Mouse (Mus musculus) layer of hippocampus, adult 9-10 months (tissue): Measurements from ENCODE around the gene Olfr652.

Experiments used
- DNase-seq: peaks from one replicate; pipeline ENCODE4 v3.0.0; 2022; ENCODE audit warnings: low spot score

Olfr652 gene

DNA sequence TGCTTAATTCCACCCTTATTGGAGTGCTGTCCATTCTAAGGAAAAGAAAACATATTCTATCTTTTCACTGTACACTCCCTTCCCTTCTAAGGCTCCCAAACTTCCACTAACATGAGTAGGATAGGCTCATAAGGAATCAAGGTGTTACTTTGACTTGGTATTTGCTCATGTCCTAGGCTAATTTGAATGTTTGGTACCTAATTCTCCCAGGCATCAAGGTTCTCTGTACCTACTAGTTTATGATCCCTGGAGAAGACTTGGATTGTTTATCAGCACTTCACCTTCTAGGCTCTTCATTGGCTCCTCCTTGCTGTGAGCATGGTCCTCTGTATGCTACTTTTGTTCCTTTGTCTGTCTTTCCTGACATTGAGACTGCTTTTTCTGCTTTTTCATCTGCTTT, at the start of gene Olfr652:
TSS of gene Olfr652 (plus strand) at position 301 of the 400 bp plus-strand sequence.
- no peak for DNase-seq

DNA sequence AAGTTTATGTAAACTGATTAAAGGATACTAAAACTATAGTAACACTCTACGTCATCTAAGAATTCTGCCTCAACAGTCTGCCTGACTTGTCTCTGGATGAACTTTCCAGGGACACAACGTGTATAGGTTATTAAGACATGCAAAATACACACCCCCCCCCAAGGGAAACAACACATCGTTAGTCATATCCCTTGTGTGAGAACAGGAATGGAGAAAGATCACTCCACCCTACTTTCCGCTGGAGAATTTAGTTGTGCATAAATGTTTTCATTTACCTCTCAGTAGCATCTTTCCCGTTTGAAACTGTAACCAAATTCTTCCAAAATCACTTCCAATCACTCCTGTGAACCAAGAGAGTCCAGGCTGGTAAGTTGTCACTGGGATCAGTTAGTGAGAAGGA, 10.9 kb upstream of the Olfr652 start, which contains the start of gene Olfr651:
TSS of gene Olfr651 (plus strand) at position 301 of the 400 bp plus-strand sequence.
- no peak for DNase-seq

DNA sequence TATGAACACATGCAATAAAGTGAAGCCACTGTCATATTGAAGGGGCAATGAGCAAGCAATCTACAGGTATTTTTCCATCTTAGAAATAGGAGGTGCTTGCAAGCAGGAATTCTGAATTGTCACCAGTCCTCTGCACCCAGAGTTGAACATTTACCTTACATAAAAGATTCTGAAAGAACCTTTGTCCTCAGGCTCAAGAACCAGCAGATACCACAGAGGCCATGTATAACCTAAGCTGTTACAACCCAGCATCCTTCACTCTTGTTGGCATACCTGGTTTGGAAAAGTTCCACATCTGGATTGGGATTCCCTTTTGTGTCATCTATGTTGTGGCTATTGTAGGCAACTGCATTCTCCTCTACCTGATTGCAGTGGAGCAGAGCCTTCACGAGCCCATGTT, 8.0 kb upstream of the Olfr652 start:
- DNase-seq = no peak

DNA sequence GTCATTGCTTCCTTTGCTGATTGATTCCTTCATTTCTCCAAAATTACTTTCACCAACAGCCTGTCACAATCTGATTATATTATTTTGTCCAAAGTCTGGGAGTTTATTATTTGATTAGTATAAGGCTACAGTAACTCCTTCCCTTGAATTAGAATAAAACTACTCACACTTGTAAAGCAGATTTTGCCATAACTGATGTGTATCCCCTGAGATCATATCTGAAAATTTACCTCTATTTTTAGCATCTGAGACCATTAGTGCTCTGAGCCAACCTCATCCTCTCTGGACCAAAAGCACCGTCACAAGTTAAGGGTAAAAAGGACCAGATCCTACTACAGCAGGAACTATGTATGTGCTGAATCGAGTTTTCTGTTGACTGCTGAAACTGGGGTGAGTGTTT, 16.3 kb downstream of the Olfr652 start, which contains the start of gene Olfr653:
TSS of gene Olfr653 (plus strand) at position 301 of the 400 bp plus-strand sequence.
- no peak for DNase-seq

DNA sequence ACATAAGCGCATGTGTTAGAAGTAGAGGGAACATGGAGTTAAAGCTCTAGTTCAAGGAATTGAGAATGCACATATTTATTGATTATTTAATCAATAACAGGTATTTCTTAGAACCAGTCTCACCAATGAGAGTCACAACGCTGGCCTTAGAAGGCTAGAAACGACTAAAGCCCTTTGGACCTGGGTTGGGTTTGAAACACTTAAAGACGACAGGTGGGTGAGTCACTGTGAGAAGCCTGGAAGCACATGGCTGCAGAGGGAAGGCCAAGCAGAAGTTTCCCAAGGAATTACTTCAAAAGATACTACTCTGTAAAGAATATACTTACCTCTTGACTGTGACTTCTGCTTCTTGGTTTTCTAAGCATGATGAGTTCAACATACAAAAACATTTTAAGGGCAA, 20.1 kb downstream of the Olfr652 start:
- no peak for DNase-seq

DNA sequence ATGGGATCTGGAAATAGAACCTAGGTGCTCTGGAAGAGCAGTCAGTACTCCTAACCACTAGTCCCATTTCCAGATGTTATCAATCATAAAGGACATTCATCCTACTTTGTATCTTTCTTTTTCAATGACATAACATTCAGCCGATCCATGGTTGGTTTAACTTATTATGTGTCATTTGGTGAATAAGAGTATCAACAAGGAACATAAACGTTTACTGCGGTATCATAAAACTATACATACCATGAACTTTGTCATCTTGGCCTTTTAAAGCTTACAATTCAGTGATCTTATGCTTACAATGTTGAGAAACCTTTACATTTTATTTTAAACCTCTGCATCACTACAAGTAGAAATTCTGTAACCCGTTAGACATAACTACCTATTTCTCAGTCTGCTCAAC, 20.7 kb downstream of the Olfr652 start:
- no peak for DNase-seq

DNA sequence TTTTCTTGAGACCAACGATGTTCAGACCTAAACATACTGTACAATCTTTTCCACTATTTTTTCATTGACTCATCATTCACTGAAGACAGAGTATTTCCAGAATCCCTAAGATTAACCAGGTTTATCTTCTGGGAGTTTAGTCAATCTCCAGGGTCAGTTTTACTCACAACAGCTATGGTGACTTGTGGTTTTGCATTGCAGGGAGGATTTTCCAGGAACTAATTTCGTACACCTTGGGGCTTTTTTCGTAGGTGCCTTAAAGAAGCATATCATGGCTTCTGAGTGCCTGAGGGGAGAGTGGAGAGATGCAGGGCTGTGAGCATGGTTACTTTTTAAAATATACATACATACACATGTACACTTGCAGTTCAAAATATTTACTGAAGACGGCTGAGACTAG, 26.0 kb downstream of the Olfr652 start, which contains the start of gene Olfr654:
TSS of gene Olfr654 (plus strand) at position 301 of the 400 bp plus-strand sequence.
- no peak for DNase-seq

DNA sequence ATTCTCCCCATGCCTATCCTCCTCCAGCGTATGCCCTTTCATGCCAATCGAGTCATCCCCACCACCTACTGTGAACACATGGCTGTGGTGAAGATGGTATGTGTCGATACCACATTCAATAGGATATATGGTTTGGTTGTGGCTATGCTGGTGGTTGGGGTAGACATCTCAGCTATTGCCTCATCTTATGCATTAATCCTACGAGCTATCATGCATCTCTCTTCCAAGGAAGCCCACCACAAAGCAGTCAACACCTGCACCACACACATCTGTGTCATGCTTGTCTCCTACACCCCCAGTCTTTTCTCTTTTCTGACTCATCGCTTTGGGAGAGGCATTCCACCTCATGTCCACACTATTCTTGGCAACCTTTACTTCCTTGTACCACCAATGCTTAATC, 27.6 kb downstream of the Olfr652 start:
- no peak for DNase-seq

DNA sequence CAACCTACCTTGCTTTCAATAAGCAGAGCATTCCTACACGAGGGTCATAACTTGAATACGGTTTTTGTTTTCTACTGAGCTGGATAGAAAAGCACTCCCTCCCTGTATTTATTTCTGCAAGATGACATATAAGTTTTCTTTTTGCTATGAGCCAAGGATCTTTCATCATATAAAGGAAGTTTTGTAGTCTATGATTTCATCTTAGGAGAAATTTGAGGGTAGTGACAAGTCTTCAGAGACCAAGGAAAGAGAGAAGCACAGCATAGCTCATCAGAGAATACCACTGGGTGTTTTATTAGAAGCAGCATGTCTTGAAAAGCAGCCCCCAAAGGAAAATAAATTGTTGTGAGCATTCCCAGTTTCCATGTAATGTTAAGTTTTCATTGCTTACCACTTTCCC, 41.0 kb downstream of the Olfr652 start, which contains the start of gene Olfr655:
TSS of gene Olfr655 (minus strand) at position 101 of the 400 bp plus-strand sequence.
- DNase-seq = no peak

DNA sequence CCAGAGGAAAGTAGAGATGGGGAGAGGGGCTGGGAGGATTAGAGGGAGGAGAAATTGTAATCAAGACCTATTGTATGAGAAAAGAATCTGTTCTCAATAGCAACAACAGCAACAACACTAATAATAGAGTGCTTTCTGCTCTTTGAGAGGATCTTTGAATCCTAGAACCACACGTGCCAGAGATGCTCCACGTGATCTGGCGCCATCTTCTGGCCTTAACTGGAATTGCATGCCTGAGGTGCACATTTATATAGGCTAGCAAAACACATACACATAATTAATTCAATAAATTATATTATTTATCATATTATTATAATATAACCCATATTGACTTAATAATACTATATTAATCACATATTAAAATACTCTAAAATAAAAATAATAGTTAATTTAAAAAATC, 42.5 kb downstream of the Olfr652 start:
- no peak for DNase-seq

DNA sequence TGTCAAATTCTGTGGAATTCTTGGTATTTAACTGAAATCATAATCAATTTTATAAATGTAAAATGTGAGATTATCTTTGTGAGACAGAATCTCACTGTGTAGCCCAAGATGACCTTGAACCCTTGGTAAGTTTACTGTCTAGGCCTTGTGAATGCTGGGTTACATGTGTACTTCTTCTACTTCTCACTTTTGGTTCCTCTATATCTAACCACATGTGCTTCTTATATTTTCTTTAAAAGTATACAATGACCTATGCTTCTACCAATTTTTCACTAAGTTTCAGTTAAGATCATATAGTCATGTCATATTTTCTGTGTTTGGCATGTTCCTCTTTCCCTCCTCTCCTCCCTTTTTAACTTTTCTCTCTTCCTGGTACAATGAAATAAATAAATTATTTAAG, 44.0 kb downstream of the Olfr652 start:
- DNase-seq = no peak

DNA sequence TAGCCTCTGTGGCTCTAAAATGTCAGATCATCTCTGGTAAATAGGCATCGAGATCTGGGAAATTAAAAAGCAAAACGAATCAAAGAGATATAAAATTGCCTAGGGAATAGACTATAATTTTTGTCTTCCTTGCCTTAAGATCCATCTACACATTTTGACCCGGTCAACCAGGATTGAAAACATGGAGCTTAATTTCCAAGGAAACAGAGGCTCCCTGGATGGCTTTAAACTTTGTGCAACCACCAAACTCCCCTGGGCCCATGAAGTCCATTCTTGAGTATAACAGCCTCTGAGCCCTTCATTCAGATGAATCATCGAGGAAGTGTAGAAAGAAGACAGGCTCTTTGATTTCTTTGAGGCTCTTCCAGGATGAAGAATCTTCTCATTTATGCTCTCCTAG, 53.0 kb downstream of the Olfr652 start, which contains the start of gene Olfr656:
TSS of gene Olfr656 (plus strand) at position 301 of the 400 bp plus-strand sequence.
- DNase-seq = no peak
